Mouse (Mus musculus) CD4-positive, CD25-positive, alpha-beta regulatory T cell, adult 9 weeks (primary cell): Measurements from ENCODE around the gene Ppfia3. TPM values are rescaled to one million over a fixed set of nuclear protein-coding genes. Genes with fewer than 3 reads are reported as not detected.

Experiments used
- polyA plus RNA-seq: library from polyadenylated mRNA; unstranded; fragments of 100-300 nt; shearing (Covaris generic); gene quantifications from one replicate; pipeline ENCODE4 v1.2.1, GENCODE M21; 2017

Ppfia3 gene
- not detected for polyA plus RNA-seq

GRCm38 (mm10) chr7:45366652-45367019 is at the start of gene Ppfia3:
Ppfia3 (minus strand) TSS chr7:45367019.

DNA sequence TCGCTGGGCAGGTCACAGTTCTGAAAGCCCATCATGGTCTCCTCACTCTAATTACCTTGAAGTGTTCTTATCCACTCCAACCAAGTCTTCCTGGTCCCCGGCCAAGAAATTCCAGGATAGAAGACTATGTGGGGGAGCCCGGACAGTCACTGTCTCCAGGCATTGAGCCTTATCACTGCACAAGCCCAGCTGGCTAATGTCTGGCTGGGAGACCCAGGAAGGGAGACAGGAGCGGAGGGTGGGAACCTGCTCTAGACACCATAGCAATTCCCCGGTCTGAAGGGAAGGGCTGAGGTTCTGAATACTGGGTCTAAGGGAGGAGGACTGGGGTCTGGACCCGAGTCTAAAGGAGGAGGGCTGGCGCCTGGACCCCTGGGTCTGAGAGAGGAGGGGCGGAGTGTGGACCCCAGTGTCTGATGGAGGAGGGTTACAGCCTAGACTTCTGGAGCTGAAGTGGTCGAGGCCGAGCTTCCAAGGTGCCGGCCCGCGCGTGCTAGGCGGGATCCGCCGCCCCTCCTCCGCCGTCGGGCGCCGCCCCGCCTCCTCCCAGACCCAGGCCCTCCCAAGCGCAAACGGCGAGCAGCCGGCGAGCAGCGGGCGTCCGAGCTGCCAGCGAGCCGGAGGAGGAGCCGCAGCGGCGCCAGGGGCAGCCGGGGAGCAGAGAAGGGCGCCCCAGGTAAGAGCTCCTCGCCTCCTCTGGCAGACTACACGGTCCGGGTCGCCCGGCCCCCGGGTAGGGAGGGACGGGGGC is 46.5 kb upstream of the Ppfia3 start, which contains the start of gene Ntf5:
Gene Ntf5 (plus strand): TSS at position 583 of the 751 bp plus-strand sequence.

GRCm38 (mm10) chr7:45405091-45406075 is 38.6 kb upstream of the Ppfia3 start, which contains the start of gene Kcna7:
Kcna7 (plus strand) TSS chr7:45405653.

GRCm38 (mm10) chr7:45395578-45396336 is 28.9 kb upstream of the Ppfia3 start, which contains the start of gene Snrnp70:
Snrnp70 (minus strand) TSS chr7:45395742.

DNA sequence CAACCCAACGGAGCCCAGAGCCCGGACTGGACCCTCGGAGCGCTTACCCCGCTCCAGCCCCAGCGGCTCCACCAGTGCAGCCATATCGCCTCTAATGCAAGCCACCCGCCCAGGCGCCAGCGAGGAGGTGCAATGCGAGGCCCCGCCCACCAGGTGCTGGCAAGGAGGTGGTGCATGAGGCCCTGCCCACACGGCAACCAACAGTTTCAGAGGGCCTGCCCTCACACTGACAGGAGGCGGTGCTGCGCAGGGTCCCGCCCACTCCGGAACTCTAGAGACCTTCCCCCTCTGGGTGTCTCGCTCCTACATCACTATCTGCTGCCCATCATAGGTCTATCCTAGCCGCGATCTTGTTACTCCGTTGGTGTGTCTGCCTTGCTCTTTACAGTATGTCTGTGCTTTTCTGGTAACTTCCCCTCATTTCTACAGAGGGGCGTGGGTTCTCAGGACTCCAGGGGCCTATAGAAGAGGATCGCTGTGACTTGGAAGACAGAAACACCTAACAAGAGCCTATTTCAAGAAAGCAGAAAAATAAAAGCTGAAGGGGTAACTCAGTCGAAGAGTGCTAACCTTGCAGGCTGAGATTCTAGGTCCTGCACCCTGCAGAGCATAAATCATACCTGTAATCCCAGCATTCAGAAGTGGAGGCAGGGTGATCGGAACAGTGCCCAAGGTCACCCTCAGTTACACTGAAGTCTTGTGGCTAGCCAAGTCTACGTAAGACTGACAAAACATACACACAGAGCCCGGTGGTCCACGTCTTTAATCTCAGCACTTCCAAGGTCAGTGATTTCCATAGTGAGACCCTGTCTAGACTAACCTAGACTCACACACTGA is 3.9 kb upstream of the Ppfia3 start, which contains the start of gene Lin7b:
Gene Lin7b (minus strand): TSS at position 109 of the 837 bp plus-strand sequence.

GRCm38 (mm10) chr7:45335056-45335455 is 31.8 kb downstream of the Ppfia3 start, which contains the start of gene Hrc:
Hrc (plus strand) TSS chr7:45335290.

GRCm38 (mm10) chr7:45333431-45333982 is 33.3 kb downstream of the Ppfia3 start, which contains the start of gene Trpm4:
Trpm4 (minus strand) TSS chr7:45333780.

Other genes starting within 250 kb of the Ppfia3 start
- 3,383 TPM for gene Rps11, start 242.6 kb downstream of the Ppfia3 start, polyA plus RNA-seq
- gene Rpl13a, start 238.3 kb downstream of the Ppfia3 start, polyA plus RNA-seq = 3,108 TPM
- not detected for gene Gm45713, start 230.8 kb downstream of the Ppfia3 start, polyA plus RNA-seq
- gene Flt3l, start 230.6 kb downstream of the Ppfia3 start, polyA plus RNA-seq = 292 TPM
- 59.4 TPM for gene Pih1d1, start 212.7 kb downstream of the Ppfia3 start, polyA plus RNA-seq
- gene Aldh16a1, start 212.4 kb downstream of the Ppfia3 start, polyA plus RNA-seq = 67.0 TPM
- not detected for gene Slc17a7, start 203.1 kb downstream of the Ppfia3 start, polyA plus RNA-seq
- gene Gfy, start 187.4 kb downstream of the Ppfia3 start, polyA plus RNA-seq = not detected
- gene Pth2, start 186.0 kb downstream of the Ppfia3 start, polyA plus RNA-seq = not detected
- 0.32 TPM for gene Ccdc155, start 162.1 kb downstream of the Ppfia3 start, polyA plus RNA-seq
- gene Dkkl1, start 154.9 kb downstream of the Ppfia3 start, polyA plus RNA-seq = 16.0 TPM
- 2.9 TPM for gene Tead2, start 151.3 kb downstream of the Ppfia3 start, polyA plus RNA-seq
- gene Cd37, start 127.9 kb downstream of the Ppfia3 start, polyA plus RNA-seq = 598 TPM
- gene Slc6a16, start 125.9 kb downstream of the Ppfia3 start, polyA plus RNA-seq = not detected
- gene Slc6a21, start 89.5 kb downstream of the Ppfia3 start, polyA plus RNA-seq = not detected
- 16.3 TPM for gene Trpm4, start 33.2 kb downstream of the Ppfia3 start, polyA plus RNA-seq
- not detected for gene Hrc, start 31.7 kb downstream of the Ppfia3 start, polyA plus RNA-seq
- not detected for gene Lin7b, start 3.6 kb upstream of the Ppfia3 start, polyA plus RNA-seq
- gene Snrnp70, start 28.7 kb upstream of the Ppfia3 start, polyA plus RNA-seq = 241 TPM
- not detected for gene Kcna7, start 38.6 kb upstream of the Ppfia3 start, polyA plus RNA-seq
- 0.41 TPM for gene Ntf5, start 46.7 kb upstream of the Ppfia3 start, polyA plus RNA-seq
- gene Lhb, start 53.8 kb upstream of the Ppfia3 start, polyA plus RNA-seq = not detected
- gene Gys1, start 67.8 kb upstream of the Ppfia3 start, polyA plus RNA-seq = 16.5 TPM
- 77.4 TPM for gene Ruvbl2, start 71.1 kb upstream of the Ppfia3 start, polyA plus RNA-seq
- gene Ftl1, start 92.9 kb upstream of the Ppfia3 start, polyA plus RNA-seq = 2,511 TPM
- 228 TPM for gene Bax, start 99.9 kb upstream of the Ppfia3 start, polyA plus RNA-seq
- gene Tulp2, start 114.9 kb upstream of the Ppfia3 start, polyA plus RNA-seq = 1.4 TPM
- 0.68 TPM for gene Gm45808, start 119.8 kb upstream of the Ppfia3 start, polyA plus RNA-seq
- gene Dhdh, start 121.8 kb upstream of the Ppfia3 start, polyA plus RNA-seq = 0.88 TPM
- 262 TPM for gene Nucb1, start 143.4 kb upstream of the Ppfia3 start, polyA plus RNA-seq
- gene Ppp1r15a, start 159.2 kb upstream of the Ppfia3 start, polyA plus RNA-seq = 74.3 TPM
- gene Plekha4, start 159.3 kb upstream of the Ppfia3 start, polyA plus RNA-seq = 1.0 TPM
- 1.2 TPM for gene Hsd17b14, start 187.9 kb upstream of the Ppfia3 start, polyA plus RNA-seq
- 84.3 TPM for gene Bcat2, start 203.1 kb upstream of the Ppfia3 start, polyA plus RNA-seq
- gene Fgf21, start 248.5 kb upstream of the Ppfia3 start, polyA plus RNA-seq = not detected